Mouse (Mus musculus) liver, postnatal 0 days (tissue): Measurements from ENCODE around the gene Cyth3. TPM values are rescaled to one million over a fixed set of nuclear protein-coding genes. Genes with fewer than 3 reads are reported as not detected.

Source experiments
- ATAC-seq: fragments of 200-750 bp; cut with Nextera tagmentation; 2 replicates; pipeline ENCODE4 v1.8.0; 2017; ENCODE audit warnings: mild to moderate bottlenecking, moderate library complexity
- DNase-seq: peaks from one replicate; pipeline ENCODE4 v3.0.0-alpha.2; 2016
- H3K27ac ChIP-seq: fragments of 300-500 bp; sonication (generic); 2 replicates; pipeline ENCODE4 v1.5.1; 2014; ENCODE audit warnings: antibody characterized with exemption, moderate library complexity, mild to moderate bottlenecking, low read depth
- H3K27me3 ChIP-seq: fragments of 300-500 bp; sonication (generic); 2 replicates; pipeline ENCODE4 v1.6.1; 2014; ENCODE audit warnings: low read length, control low read depth, mixed read lengths; ENCODE audit not compliant: insufficient read depth
- H3K36me3 ChIP-seq: fragments of 300-500 bp; sonication (generic); replicated peaks from 2 replicates; pipeline ENCODE4 v1.6.1; 2014; ENCODE audit warnings: mild to moderate bottlenecking, control low read depth, low read length, moderate library complexity, mixed read lengths; ENCODE audit not compliant: insufficient read depth
- H3K4me1 ChIP-seq: fragments of 300-500 bp; sonication (generic); 2 replicates; pipeline ENCODE4 v1.6.1; 2014; ENCODE audit warnings: antibody characterized with exemption, mild to moderate bottlenecking, control low read depth; ENCODE audit not compliant: insufficient read depth
- H3K4me2 ChIP-seq: fragments of 300-500 bp; sonication (generic); 2 replicates; pipeline ENCODE4 v1.6.1; 2014; ENCODE audit warnings: low read depth, mild to moderate bottlenecking, low read length, moderate library complexity, mixed read lengths
- H3K4me3 ChIP-seq: fragments of 300-500 bp; sonication (generic); 2 replicates; pipeline ENCODE4 v1.5.1; 2014; ENCODE audit warnings: low read depth, low read length
- H3K9ac ChIP-seq: fragments of 300-500 bp; sonication (generic); replicated peaks from 2 replicates; pipeline ENCODE4 v1.6.1; 2014; ENCODE audit warnings: mild to moderate bottlenecking, moderate library complexity
- H3K9me3 ChIP-seq: fragments of 300-500 bp; sonication (generic); 2 replicates; pipeline ENCODE4 v1.6.1; 2016; ENCODE audit warnings: mild to moderate bottlenecking, control low read depth, low read length, mixed read lengths
- CTCF ChIP-seq: sonication (generic); IDR thresholded peaks from 2 replicates; pipeline ENCODE4 v1.5.1; 2016; ENCODE audit warnings: antibody characterized with exemption, low read depth
- EP300 ChIP-seq: IDR thresholded peaks from 2 replicates; pipeline ENCODE4 v1.6.1; 2016; ENCODE audit warnings: antibody characterized with exemption, low read depth, mild to moderate bottlenecking
- WGBS: fragments of 180-500 bp; shearing (Covaris S2); extraction: QIAGEN DNeasy Blood & Tissue Kit; methylation state at CpG from one replicate; pipeline ENCODE4 v1.1.7; 2014; ENCODE audit not compliant: insufficient replicate concordance; 5-methylcytosine and 5-hydroxymethylcytosine counted together
- polyA plus RNA-seq: library from polyadenylated mRNA; unstranded; fragments of >200 nt; fragmentation: Nextera tagmentation; extraction: Ambion mirVana; gene quantifications from 2 replicates; pipeline ENCODE4 v1.2.1, GENCODE M21; 2015

Gene Cyth3
- polyA plus RNA-seq: 12.1 and 15.3 TPM in 2 replicates

DNA sequence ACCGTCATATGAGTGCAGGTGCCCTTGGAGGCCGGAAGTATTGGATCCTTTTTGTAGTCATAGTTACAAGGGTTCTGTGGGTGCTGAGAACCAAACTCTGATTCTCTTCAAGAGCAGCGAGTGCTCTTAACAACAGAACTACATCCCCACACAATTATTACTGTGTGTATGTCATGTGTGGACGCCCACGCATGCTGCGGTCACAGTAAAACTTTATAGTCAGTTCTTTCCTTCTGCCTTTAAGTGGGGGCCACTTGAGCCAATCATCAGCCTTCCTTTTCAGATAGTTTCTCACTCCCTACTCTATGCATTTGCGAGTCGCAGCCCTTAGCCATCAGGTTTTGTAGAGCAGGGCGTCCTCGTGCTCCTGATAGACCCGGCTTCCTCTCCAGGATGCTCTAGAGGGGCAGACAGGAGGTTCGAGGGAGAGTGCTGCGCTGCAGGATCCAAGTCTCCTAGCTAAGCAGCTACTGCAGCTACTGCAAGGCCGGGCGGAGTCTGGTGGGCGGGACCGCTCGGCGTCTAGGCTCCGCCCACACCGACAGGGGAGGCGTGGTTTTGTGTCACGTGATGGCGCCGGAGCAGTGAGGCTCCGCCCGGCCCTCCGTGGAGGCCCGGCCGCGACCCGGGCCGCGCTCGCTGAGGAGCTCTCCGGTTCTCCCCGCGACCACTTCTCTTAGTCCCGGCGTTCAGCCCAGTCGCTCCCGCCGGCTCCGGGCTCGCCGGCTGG lies at the start of gene Cyth3:
Cyth3 (plus strand) TSS at position 555 of the 730 bp plus-strand sequence.
- Histone ChIP-seq H3K4me3 (peak within 1 kb of the TSS; percentile 86), H3K4me1 (peaks cover 27% of the 10 kb centered on the region), H3K27me3 (no peaks in the 10 kb centered on the region; the same call in 1 of the 2 replicates), H3K9me3 (no peaks in the 10 kb centered on the region), H3K4me2 (peak within 1 kb of the TSS; percentile 75), H3K27ac (peak within 1 kb of the TSS; percentile 87), H3K9ac (peak within 1 kb of the TSS; percentile 95), H3K36me3 (no peaks in the 10 kb centered on the region)
- peak; percentile 86 for ATAC-seq
- TF ChIP-seq CTCF (no peak), EP300 (no peak)
- peak; percentile 96 for DNase-seq
- WGBS: 5% methylated on average over 44 of the region's 46 CpGs

DNA sequence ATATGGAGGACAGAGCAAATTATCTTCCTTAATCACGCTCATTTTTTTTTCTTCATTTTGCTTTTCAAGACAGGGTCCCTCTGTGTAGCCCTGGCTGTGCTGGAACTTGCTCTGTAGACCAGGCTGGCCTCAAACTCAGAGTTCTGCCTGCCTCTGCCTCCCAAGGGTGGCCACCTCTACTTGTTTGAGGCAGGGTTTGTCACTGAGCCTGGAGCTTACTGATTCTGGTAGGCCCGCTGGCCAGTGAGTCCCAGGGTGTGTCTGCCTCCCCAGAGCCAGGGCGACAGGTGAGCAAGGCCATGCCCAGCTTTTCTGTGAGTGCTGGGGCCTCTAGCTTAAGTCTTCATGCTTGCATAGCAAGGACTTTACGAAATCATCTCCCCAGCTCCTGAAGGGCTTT lies 49.2 kb upstream of the Cyth3 start:
- Histone ChIP-seq H3K36me3 (no peaks in the 10 kb centered on the region), H3K27me3 (no peaks in the 10 kb centered on the region)

DNA sequence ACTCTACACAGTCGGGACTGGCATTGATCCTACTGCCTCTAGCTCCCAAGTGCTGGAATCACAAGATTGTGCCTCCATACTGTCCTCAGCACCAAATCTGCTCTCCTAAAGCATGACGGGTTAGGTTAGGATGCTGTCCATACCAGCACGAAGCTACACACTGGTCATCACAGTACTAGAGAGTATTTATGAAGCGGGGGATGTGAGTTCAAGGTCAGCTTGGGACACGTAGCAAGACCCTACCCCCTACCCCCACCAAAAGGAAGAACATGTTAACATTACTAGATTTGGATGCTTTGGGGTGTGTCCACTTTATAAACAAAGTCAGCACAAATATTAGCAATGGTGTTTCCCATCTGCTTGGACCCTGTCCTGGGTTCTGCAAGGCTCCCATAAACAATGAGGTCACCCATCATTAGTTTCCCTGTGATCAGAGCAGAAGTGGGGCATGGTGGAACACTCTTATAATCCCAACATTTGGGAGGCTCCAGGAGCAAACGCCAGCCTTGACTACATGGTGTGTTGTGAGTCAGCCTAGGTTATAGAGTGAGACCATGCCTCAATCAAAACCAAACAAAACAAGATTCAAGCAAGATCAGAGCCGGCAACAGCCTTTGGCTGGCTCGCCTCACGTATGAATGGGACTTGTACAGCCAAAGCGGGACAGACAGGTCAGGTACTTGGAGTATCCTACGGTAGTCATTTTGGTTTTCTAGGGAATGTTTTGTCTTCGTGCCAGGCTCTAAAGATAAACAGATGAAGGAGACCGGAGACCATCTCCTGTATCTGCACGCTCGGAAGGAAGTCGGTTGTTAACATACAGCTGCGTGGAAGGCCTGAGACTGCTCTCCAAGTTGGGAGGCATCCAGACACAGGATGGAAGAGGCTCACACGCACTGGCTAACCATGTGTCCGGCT lies 47.7 kb upstream of the Cyth3 start:
- Histone ChIP-seq H3K9ac (no peak overlapping the region), H3K36me3 (no peaks in the 10 kb centered on the region), H3K4me3 (no peak overlapping the region), H3K4me2 (no peak overlapping the region), H3K4me1 (no peaks in the 10 kb centered on the region), H3K9me3 (no peaks in the 10 kb centered on the region), H3K27me3 (no peaks in the 10 kb centered on the region), H3K27ac (no peak overlapping the region)
- no peak for DNase-seq
- TF ChIP-seq EP300: no peak
- no peak for TF ChIP-seq CTCF
- ATAC-seq: no peak
- 75% methylated on average over 19 of the region's 19 CpGs for WGBS

More for the DNA sequence above, 49.2 kb upstream of the Cyth3 start:
- Histone ChIP-seq H3K4me1 (no peaks in the 10 kb centered on the region), H3K4me2 (no peak overlapping the region), H3K9ac (no peak overlapping the region), H3K27ac (no peak overlapping the region), H3K4me3 (no peak overlapping the region), H3K9me3 (no peaks in the 10 kb centered on the region)
- WGBS: 93% methylated on average over 4 of the region's 4 CpGs
- DNase-seq (no peak), ATAC-seq (no peak)
- no peak for TF ChIP-seq EP300
- no peak for TF ChIP-seq CTCF

DNA sequence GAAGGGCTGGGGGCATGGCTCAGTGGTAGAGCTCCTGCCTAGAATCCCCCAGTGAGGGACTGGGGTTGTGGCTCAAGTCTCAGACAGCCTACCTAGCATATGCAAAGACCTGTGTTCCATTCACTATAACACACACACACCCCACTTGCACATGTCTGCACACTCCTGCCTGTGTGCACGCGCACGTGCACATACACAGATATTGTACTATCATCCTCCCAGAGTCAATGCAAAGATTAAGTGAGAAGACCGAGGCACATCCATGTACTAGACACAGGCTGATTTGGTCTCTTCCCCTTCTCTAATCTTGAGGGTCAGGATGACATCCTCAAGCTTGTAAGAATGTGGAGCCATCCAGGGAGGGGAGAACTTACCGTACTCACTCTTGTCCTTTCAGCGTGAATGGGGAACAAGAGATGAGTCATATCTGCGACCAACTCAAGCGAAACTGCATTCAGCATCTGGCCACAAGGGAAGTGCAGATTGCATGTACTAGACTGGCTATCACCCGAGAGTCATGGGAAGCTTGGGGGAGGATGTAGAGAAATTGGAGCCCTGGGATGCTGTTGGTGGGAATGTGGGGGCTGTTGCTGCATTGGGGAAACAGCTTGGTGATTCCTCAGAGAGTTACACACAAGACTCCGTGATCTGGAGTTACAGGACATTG lies 42.6 kb upstream of the Cyth3 start:
- Histone ChIP-seq H3K9ac (no peak overlapping the region), H3K36me3 (no peaks in the 10 kb centered on the region), H3K9me3 (no peaks in the 10 kb centered on the region), H3K4me2 (no peak overlapping the region), H3K4me1 (no peaks in the 10 kb centered on the region), H3K27me3 (no peaks in the 10 kb centered on the region), H3K4me3 (no peak overlapping the region), H3K27ac (no peak overlapping the region)
- DNase-seq: no peak
- 55% methylated on average over 10 of the region's 10 CpGs for WGBS
- peak; percentile 67 for ATAC-seq
- TF ChIP-seq CTCF (0 out of 2 replicates have a peak, but pooled peaks have one; percentile 10), EP300 (peak; percentile 24; the same call in 1 of the 2 replicates)

DNA sequence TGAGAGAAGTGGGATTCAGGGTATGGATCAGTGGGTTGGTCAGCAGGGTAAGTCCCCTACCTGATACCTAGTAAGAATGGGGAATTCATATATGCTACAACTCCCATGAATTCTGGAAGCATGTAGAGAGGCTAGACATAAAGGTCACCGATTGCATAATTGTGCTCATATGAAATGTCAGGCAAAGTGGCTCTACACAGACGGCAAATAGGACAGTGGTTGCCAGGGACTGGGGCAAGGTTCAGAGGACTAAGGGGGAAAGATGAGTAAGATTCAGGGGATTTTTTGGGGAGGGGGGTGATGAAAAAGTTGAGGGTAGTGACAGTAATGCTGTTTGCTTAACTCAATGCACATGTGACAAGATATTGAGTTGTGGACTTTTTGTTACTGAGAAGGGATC lies 41.3 kb upstream of the Cyth3 start:
- DNase-seq: no peak
- WGBS: 62% methylated on average over 2 of the region's 2 CpGs

More for the DNA sequence above, 41.3 kb upstream of the Cyth3 start:
- Histone ChIP-seq H3K4me3 (no peak overlapping the region), H3K36me3 (no peaks in the 10 kb centered on the region), H3K9ac (no peak overlapping the region), H3K27me3 (no peaks in the 10 kb centered on the region), H3K4me2 (no peak overlapping the region), H3K27ac (no peak overlapping the region), H3K9me3 (no peaks in the 10 kb centered on the region), H3K4me1 (no peaks in the 10 kb centered on the region)
- peak; percentile 79 for ATAC-seq
- no peak for TF ChIP-seq EP300
- no peak for TF ChIP-seq CTCF
